Mouse (Mus musculus): Measurements from ENCODE around the gene Tcl1b3.
"Not testable (repeated sequence)": the region's sequence is repeated elsewhere in the genome, so short reads cannot be mapped to it uniquely, and the experiment has no call there.

Gene Tcl1b3

GRCm38 (mm10) chr12:105190743-105191142, at the start of gene Tcl1b3:
TSS of gene Tcl1b3 (plus strand) at chr12:105191043.
- not testable (repeated sequence) for DNase-seq (ENCODE audit: low spot score in 2 of 2)

GRCm38 (mm10) chr12:105143096-105143495, 47.7 kb upstream of the Tcl1b3 start:
- no peak for DNase-seq (ENCODE audit: low spot score in 2 of 2)

- DNase-seq (ENCODE audit: low spot score in 2 of 2), result not testable (repeated sequence)
Observed at GRCm38 (mm10) chr12:105144928-105145327, 45.9 kb upstream of the Tcl1b3 start.

GRCm38 (mm10) chr12:105145714-105146113, 45.1 kb upstream of the Tcl1b3 start, which contains the start of gene Tcl1b2:
TSS of gene Tcl1b2 (plus strand) at chr12:105146014.
- no peak for DNase-seq (ENCODE audit: low spot score in 2 of 2)

GRCm38 (mm10) chr12:105155286-105155685, 35.6 kb upstream of the Tcl1b3 start:
- peak in 1 of 2 experiments; percentile 1 for DNase-seq (ENCODE audit: low spot score in 2 of 2)

- DNase-seq (ENCODE audit: low spot score in 2 of 2), result no peak
Observed at GRCm38 (mm10) chr12:105158842-105159241, 32.0 kb upstream of the Tcl1b3 start.

- DNase-seq (ENCODE audit: low spot score in 2 of 2), result no peak
Observed at GRCm38 (mm10) chr12:105159390-105159789, 31.5 kb upstream of the Tcl1b3 start, which contains the start of gene Tcl1b1. TSS of gene Tcl1b1 (plus strand) at chr12:105159690.

- DNase-seq (ENCODE audit: low spot score in 2 of 2), result no peak
Observed at GRCm38 (mm10) chr12:105166734-105167133, 24.1 kb upstream of the Tcl1b3 start.

GRCm38 (mm10) chr12:105173366-105173765, 17.5 kb upstream of the Tcl1b3 start:
- DNase-seq (ENCODE audit: low spot score in 2 of 2), result no peak

- peak; percentile 30 to 36 for DNase-seq (ENCODE audit: low spot score in 2 of 2)
Observed at GRCm38 (mm10) chr12:105174318-105174717, 16.5 kb upstream of the Tcl1b3 start.

- DNase-seq (ENCODE audit: low spot score in 2 of 2), result not testable (repeated sequence)
Observed at GRCm38 (mm10) chr12:105176044-105176443, 14.8 kb upstream of the Tcl1b3 start, which contains the start of gene Tcl1b5. TSS of gene Tcl1b5 (plus strand) at chr12:105176344.

- not testable (repeated sequence) for DNase-seq (ENCODE audit: low spot score in 2 of 2)
Observed at GRCm38 (mm10) chr12:105181040-105181644, 9.7 kb upstream of the Tcl1b3 start.

GRCm38 (mm10) chr12:105188980-105189379, 1.9 kb upstream of the Tcl1b3 start:
- DNase-seq (ENCODE audit: low spot score in 2 of 2), result peak in 1 of 2 experiments; percentile 1

GRCm38 (mm10) chr12:105199684-105200497, 9.0 kb downstream of the Tcl1b3 start:
- DNase-seq (ENCODE audit: low spot score in 2 of 2), result not testable (repeated sequence)

- DNase-seq (ENCODE audit: low spot score in 2 of 2), result not testable (repeated sequence)
Observed at GRCm38 (mm10) chr12:105201657-105202056, 10.8 kb downstream of the Tcl1b3 start, which contains the start of gene Tcl1b4. TSS of gene Tcl1b4 (plus strand) at chr12:105201957.

- no peak for DNase-seq (ENCODE audit: low spot score in 2 of 2)
Observed at GRCm38 (mm10) chr12:105207071-105207470, 16.2 kb downstream of the Tcl1b3 start.

- DNase-seq (ENCODE audit: low spot score in 2 of 2), result no peak
Observed at GRCm38 (mm10) chr12:105208441-105208840, 17.6 kb downstream of the Tcl1b3 start.

- no peak for DNase-seq (ENCODE audit: low spot score in 2 of 2)
Observed at GRCm38 (mm10) chr12:105209231-105209630, 18.4 kb downstream of the Tcl1b3 start.

GRCm38 (mm10) chr12:105217101-105217760, 26.4 kb downstream of the Tcl1b3 start:
- no peak for DNase-seq (ENCODE audit: low spot score in 2 of 2)

GRCm38 (mm10) chr12:105222601-105223319, 31.9 kb downstream of the Tcl1b3 start, which contains the start of gene Tcl1:
TSS of gene Tcl1 (minus strand) at chr12:105222793.
- no peak for DNase-seq (ENCODE audit: low spot score in 2 of 2)

GRCm38 (mm10) chr12:105224621-105225320, 33.9 kb downstream of the Tcl1b3 start:
- DNase-seq (ENCODE audit: low spot score in 2 of 2), result no peak
